Mouse (Mus musculus): ENCODE measurements at regions not wholly inside any gene's neighbourhood (a gene's known extent, or its start where the extent isn't known, plus 50 kb on each side); places are given as distances from the start of the nearest gene placed in this dataset.

- no peak for ATAC-seq
- no peak overlapping the region for H3K9ac ChIP-seq
- WGBS, result 69% methylated on average over 4 of the region's 4 CpGs
- H3K27ac ChIP-seq, result no peak overlapping the region
- no peak overlapping the region for H3K4me2 ChIP-seq (replicated peaks)
- no peaks in the 10 kb centered on the region for H3K9me3 ChIP-seq
- H3K36me3 ChIP-seq, result no peaks in the 10 kb centered on the region
- H3K4me3 ChIP-seq (replicated peaks), result no peak overlapping the region
- H3K27me3 ChIP-seq (replicated peaks), result no peaks in the 10 kb centered on the region
- H3K4me1 ChIP-seq (replicated peaks), result no peaks in the 10 kb centered on the region
Measured at GRCm38 (mm10) chrX:114690857-114691256, 214.0 kb upstream of the Ube2dnl1 start.

DNA sequence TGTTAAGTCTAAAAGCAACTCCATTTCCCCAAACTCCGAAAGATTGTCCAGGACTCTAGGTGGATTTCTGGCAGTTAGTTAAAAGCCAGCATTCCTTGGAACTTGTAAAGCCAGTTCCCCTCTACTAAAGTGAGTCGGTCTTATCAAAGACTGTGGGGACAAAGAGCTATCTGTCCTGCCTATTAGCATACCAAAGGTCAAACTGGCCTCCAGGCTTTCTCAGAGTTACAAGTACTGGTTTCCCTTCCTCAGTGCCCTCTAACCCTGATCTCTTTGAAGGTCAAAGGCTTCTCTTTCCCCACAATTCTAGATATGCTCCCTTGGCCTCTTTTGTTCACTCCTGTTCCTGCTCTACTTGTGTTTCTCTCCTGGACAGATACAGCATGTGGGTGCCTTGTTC is 210.3 kb upstream of the Ube2dnl1 start:
- Histone ChIP-seq H3K9ac (no peak overlapping the region), H3K27ac (no peak overlapping the region), H3K4me2 (replicated peaks) (no peak overlapping the region), H3K4me3 (replicated peaks) (no peak overlapping the region), H3K4me1 (replicated peaks) (no peaks in the 10 kb centered on the region), H3K9me3 (no peaks in the 10 kb centered on the region), H3K27me3 (replicated peaks) (no peaks in the 10 kb centered on the region), H3K36me3 (no peaks in the 10 kb centered on the region)
- WGBS, result 50% methylated on average over 2 of the region's 2 CpGs
- peak; percentile 78 for ATAC-seq

DNA sequence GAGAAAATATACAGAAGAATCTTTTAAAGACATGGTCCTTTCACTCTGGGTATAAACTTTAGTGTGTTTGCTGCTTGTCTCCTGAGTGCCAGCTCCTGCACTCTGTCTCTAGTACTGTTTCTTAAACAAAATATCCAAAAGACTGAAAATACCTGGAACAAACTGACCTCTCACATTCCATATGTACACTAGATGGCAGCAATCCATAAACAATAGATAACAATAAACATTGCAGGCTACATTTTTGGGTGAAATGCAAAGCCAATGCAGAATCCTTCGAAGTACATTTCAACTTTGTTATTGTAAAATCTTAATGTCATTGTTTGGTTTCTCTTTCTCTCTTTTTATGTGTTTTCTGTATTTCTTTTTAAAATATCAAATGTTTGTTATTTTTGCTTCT is 176.6 kb upstream of the Ube2dnl1 start:
- Histone ChIP-seq H3K4me1 (replicated peaks) (no peaks in the 10 kb centered on the region), H3K9ac (no peak overlapping the region), H3K36me3 (no peaks in the 10 kb centered on the region), H3K27ac (no peak overlapping the region), H3K4me2 (replicated peaks) (no peak overlapping the region), H3K4me3 (replicated peaks) (no peak overlapping the region), H3K9me3 (no peaks in the 10 kb centered on the region), H3K27me3 (replicated peaks) (no peaks in the 10 kb centered on the region)
- no peak for ATAC-seq
- 66% methylated on average over 1 of the region's 1 CpGs for WGBS
